Mouse (Mus musculus) embryo, embryonic 9.5 days (tissue): Measurements from ENCODE around the gene Pten.
"Not testable (repeated sequence)": the region's sequence is repeated elsewhere in the genome, so short reads cannot be mapped to it uniquely, and the experiment has no call there.

Source experiments
- DNase-seq: peaks from one replicate; pipeline ENCODE4 v3.0.0-alpha.2; 2017; ENCODE audit errors: extremely low spot score

Pten gene

GRCm38 (mm10) chr19:32754188-32755000 lies 2.9 kb upstream of the Pten start:
- DNase-seq: peak; percentile 10

- DNase-seq: peak; percentile 17
These were observed 2.0 kb upstream of the Pten start for GRCm38 (mm10) chr19:32755104-32755791.

GRCm38 (mm10) chr19:32755792-32756635 lies 1.3 kb upstream of the Pten start:
- peak; percentile 98 for DNase-seq

- DNase-seq: no peak
These were observed 729 bp upstream of the Pten start for GRCm38 (mm10) chr19:32756636-32756899.

GRCm38 (mm10) chr19:32757831-32758792 lies 815 bp downstream of the Pten start:
- no peak for DNase-seq

- no peak for DNase-seq
These were observed 1.5 kb downstream of the Pten start for GRCm38 (mm10) chr19:32758793-32759161.

- no peak for DNase-seq
These were observed 2.2 kb downstream of the Pten start for GRCm38 (mm10) chr19:32759357-32760024.

- DNase-seq: no peak
These were observed 3.2 kb downstream of the Pten start for GRCm38 (mm10) chr19:32760499-32760898.

- DNase-seq: no peak
These were observed 3.9 kb downstream of the Pten start for GRCm38 (mm10) chr19:32761162-32761561.

GRCm38 (mm10) chr19:32762493-32762892 lies 5.2 kb downstream of the Pten start:
- no peak for DNase-seq

GRCm38 (mm10) chr19:32778411-32778810 lies 21.1 kb downstream of the Pten start:
- no peak for DNase-seq

- DNase-seq: no peak
These were observed 21.8 kb downstream of the Pten start for GRCm38 (mm10) chr19:32779131-32779530.

- no peak for DNase-seq
These were observed 24.2 kb downstream of the Pten start for GRCm38 (mm10) chr19:32781305-32782071.

- DNase-seq: not testable (repeated sequence)
These were observed 30.1 kb downstream of the Pten start for GRCm38 (mm10) chr19:32787388-32787787.

GRCm38 (mm10) chr19:32788016-32788415 lies 30.7 kb downstream of the Pten start:
- DNase-seq: not testable (repeated sequence)

GRCm38 (mm10) chr19:32789535-32789934 lies 32.2 kb downstream of the Pten start:
- no peak for DNase-seq

GRCm38 (mm10) chr19:32792610-32793009 lies 35.3 kb downstream of the Pten start:
- no peak for DNase-seq

GRCm38 (mm10) chr19:32793901-32794300 lies 36.6 kb downstream of the Pten start:
- no peak for DNase-seq

- DNase-seq: no peak
These were observed 43.3 kb downstream of the Pten start for GRCm38 (mm10) chr19:32800557-32800956.

- DNase-seq: no peak
These were observed 47.4 kb downstream of the Pten start for GRCm38 (mm10) chr19:32804703-32805102.
